Mouse (Mus musculus): ENCODE measurements around the gene Dlg3. TPM values are rescaled to one million over a fixed set of nuclear protein-coding genes. Genes with fewer than 3 reads are reported as not detected.
A peak's percentile ranks its signal among the peaks of the same experiment; 100 is the strongest.

Dlg3 gene
- polyA plus RNA-seq, 1 experiment from 2014 or later = 4.0 TPM

- H3K4me3 ChIP-seq (ENCODE audit: low read depth, low read length) = no peak overlapping the region
- no peak overlapping the region for H3K27ac ChIP-seq (ENCODE audit: low read depth, low read length)
- no peak for ATAC-seq (replicated peaks; ENCODE audit: insufficient number of reproducible peaks, low FRiP score, low TSS enrichment)
- H3K9ac ChIP-seq (ENCODE audit: low read depth, low read length) = no peak overlapping the region
- H3K36me3 ChIP-seq (ENCODE audit: control insufficient read depth, insufficient read depth, low read length) = no peaks in the 10 kb centered on the region
- H3K9me3 ChIP-seq (replicated peaks; ENCODE audit: control insufficient read depth, low read length) = no peaks in the 10 kb centered on the region
- 0 out of 2 replicates have a peak, but pooled peaks cover 10% of the 10 kb centered on the region for H3K27me3 ChIP-seq (ENCODE audit: control insufficient read depth, insufficient read depth, low read length)
- no peaks in the 10 kb centered on the region for H3K4me1 ChIP-seq (ENCODE audit: control insufficient read depth, insufficient read depth, low read length)
- 8% methylated on average over 10 of the region's 10 CpGs for WGBS (ENCODE audit: insufficient replicate concordance)
- no peak overlapping the region for H3K4me2 ChIP-seq
Measured at GRCm38 (mm10) chrX:100741940-100742339, 25.6 kb upstream of the Dlg3 start.

- no peak overlapping the region for H3K27ac ChIP-seq (ENCODE audit: low read depth, low read length)
- ATAC-seq (replicated peaks; ENCODE audit: insufficient number of reproducible peaks, low FRiP score, low TSS enrichment) = no peak
- H3K4me1 ChIP-seq (ENCODE audit: control insufficient read depth, insufficient read depth, low read length) = no peaks in the 10 kb centered on the region
- WGBS (ENCODE audit: insufficient replicate concordance) = 73% methylated on average over 6 of the region's 6 CpGs
- H3K36me3 ChIP-seq (ENCODE audit: control insufficient read depth, insufficient read depth, low read length) = no peaks in the 10 kb centered on the region
- H3K9ac ChIP-seq (ENCODE audit: low read depth, low read length) = no peak overlapping the region
- no peak overlapping the region for H3K4me2 ChIP-seq
- peaks cover 25% of the 10 kb centered on the region for H3K27me3 ChIP-seq (ENCODE audit: control insufficient read depth, insufficient read depth, low read length)
- H3K9me3 ChIP-seq (replicated peaks; ENCODE audit: control insufficient read depth, low read length) = no peaks in the 10 kb centered on the region
- H3K4me3 ChIP-seq (ENCODE audit: low read depth, low read length) = no peak overlapping the region
Measured at GRCm38 (mm10) chrX:100765855-100766254, 1.7 kb upstream of the Dlg3 start.

- ATAC-seq (replicated peaks; ENCODE audit: insufficient number of reproducible peaks, low FRiP score, low TSS enrichment) = no peak
- Histone ChIP-seq H3K9me3 (replicated peaks; ENCODE audit: control insufficient read depth, low read length) (no peaks in the 10 kb centered on the region), H3K4me1 (ENCODE audit: control insufficient read depth, insufficient read depth, low read length) (no peaks in the 10 kb centered on the region), H3K36me3 (ENCODE audit: control insufficient read depth, insufficient read depth, low read length) (no peaks in the 10 kb centered on the region), H3K4me3 (ENCODE audit: low read depth, low read length) (peak overlapping the region; percentile 40), H3K4me2 (peak overlapping the region; percentile 66), H3K27me3 (ENCODE audit: control insufficient read depth, insufficient read depth, low read length) (peaks cover 25% of the 10 kb centered on the region), H3K9ac (ENCODE audit: low read depth, low read length) (no peak overlapping the region), H3K27ac (ENCODE audit: low read depth, low read length) (no peak overlapping the region)
- WGBS (ENCODE audit: insufficient replicate concordance) = 31% methylated on average over 28 of the region's 36 CpGs
Measured at GRCm38 (mm10) chrX:100767885-100768626, 534 bp downstream of the Dlg3 start.

- H3K9ac ChIP-seq (ENCODE audit: low read depth, low read length) = no peak overlapping the region
- no peaks in the 10 kb centered on the region for H3K9me3 ChIP-seq (replicated peaks; ENCODE audit: control insufficient read depth, low read length)
- 77% methylated on average over 5 of the region's 5 CpGs for WGBS (ENCODE audit: insufficient replicate concordance)
- no peak overlapping the region for H3K4me3 ChIP-seq (ENCODE audit: low read depth, low read length)
- ATAC-seq (replicated peaks; ENCODE audit: insufficient number of reproducible peaks, low FRiP score, low TSS enrichment) = no peak
- no peaks in the 10 kb centered on the region for H3K4me1 ChIP-seq (ENCODE audit: control insufficient read depth, insufficient read depth, low read length)
- no peak overlapping the region for H3K27ac ChIP-seq (ENCODE audit: low read depth, low read length)
- peaks cover 25% of the 10 kb centered on the region for H3K27me3 ChIP-seq (ENCODE audit: control insufficient read depth, insufficient read depth, low read length)
- no peak overlapping the region for H3K4me2 ChIP-seq
- no peaks in the 10 kb centered on the region for H3K36me3 ChIP-seq (ENCODE audit: control insufficient read depth, insufficient read depth, low read length)
Measured at GRCm38 (mm10) chrX:100769281-100769680, 1.8 kb downstream of the Dlg3 start.

- H3K9ac ChIP-seq (ENCODE audit: low read depth, low read length) = peak overlapping the region; percentile 72
- H3K4me1 ChIP-seq (ENCODE audit: control insufficient read depth, insufficient read depth, low read length) = no peaks in the 10 kb centered on the region
- WGBS (ENCODE audit: insufficient replicate concordance) = 6% methylated on average over 23 of the region's 23 CpGs
- no peak overlapping the region for H3K27ac ChIP-seq (ENCODE audit: low read depth, low read length)
- peak overlapping the region; percentile 70 for H3K4me2 ChIP-seq
- 0 out of 2 replicates have a peak, but pooled peaks have one; percentile 22 for ATAC-seq (replicated peaks; ENCODE audit: insufficient number of reproducible peaks, low FRiP score, low TSS enrichment)
- H3K36me3 ChIP-seq (ENCODE audit: control insufficient read depth, insufficient read depth, low read length) = no peaks in the 10 kb centered on the region
- H3K4me3 ChIP-seq (ENCODE audit: low read depth, low read length) = peak overlapping the region; percentile 48
- H3K9me3 ChIP-seq (replicated peaks; ENCODE audit: control insufficient read depth, low read length) = no peaks in the 10 kb centered on the region
- H3K27me3 ChIP-seq (ENCODE audit: control insufficient read depth, insufficient read depth, low read length) = peaks cover 5% of the 10 kb centered on the region; the same call in 1 of the 2 replicates
Measured at GRCm38 (mm10) chrX:100774341-100774811, 6.9 kb downstream of the Dlg3 start.

GRCm38 (mm10) chrX:100775405-100775804 is 7.9 kb downstream of the Dlg3 start:
- Histone ChIP-seq H3K4me1 (ENCODE audit: control insufficient read depth, insufficient read depth, low read length) (no peaks in the 10 kb centered on the region), H3K4me3 (ENCODE audit: low read depth, low read length) (no peak overlapping the region), H3K36me3 (ENCODE audit: control insufficient read depth, insufficient read depth, low read length) (no peaks in the 10 kb centered on the region), H3K27me3 (ENCODE audit: control insufficient read depth, insufficient read depth, low read length) (no peaks in the 10 kb centered on the region), H3K9ac (ENCODE audit: low read depth, low read length) (no peak overlapping the region), H3K9me3 (replicated peaks; ENCODE audit: control insufficient read depth, low read length) (no peaks in the 10 kb centered on the region), H3K4me2 (no peak overlapping the region), H3K27ac (ENCODE audit: low read depth, low read length) (no peak overlapping the region)
- no peak for ATAC-seq (replicated peaks; ENCODE audit: insufficient number of reproducible peaks, low FRiP score, low TSS enrichment)
- 82% methylated on average over 3 of the region's 3 CpGs for WGBS (ENCODE audit: insufficient replicate concordance)

- Histone ChIP-seq H3K27me3 (ENCODE audit: control insufficient read depth, insufficient read depth, low read length) (no peaks in the 10 kb centered on the region), H3K27ac (ENCODE audit: low read depth, low read length) (0 out of 2 replicates have a peak overlapping the region, but pooled peaks have one; percentile 35), H3K4me1 (ENCODE audit: control insufficient read depth, insufficient read depth, low read length) (no peaks in the 10 kb centered on the region), H3K9me3 (replicated peaks; ENCODE audit: control insufficient read depth, low read length) (no peaks in the 10 kb centered on the region), H3K4me3 (ENCODE audit: low read depth, low read length) (peak overlapping the region; percentile 59), H3K9ac (ENCODE audit: low read depth, low read length) (no peak overlapping the region), H3K4me2 (peak overlapping the region; percentile 76), H3K36me3 (ENCODE audit: control insufficient read depth, insufficient read depth, low read length) (no peaks in the 10 kb centered on the region)
- WGBS (ENCODE audit: insufficient replicate concordance) = 16% methylated on average over 9 of the region's 9 CpGs
- no peak for ATAC-seq (replicated peaks; ENCODE audit: insufficient number of reproducible peaks, low FRiP score, low TSS enrichment)
Measured at GRCm38 (mm10) chrX:100776494-100776893, 9.0 kb downstream of the Dlg3 start.

GRCm38 (mm10) chrX:100776985-100777654 is 9.6 kb downstream of the Dlg3 start:
- Histone ChIP-seq H3K4me2 (peak overlapping the region; percentile 76), H3K4me3 (ENCODE audit: low read depth, low read length) (peak overlapping the region; percentile 59), H3K27ac (ENCODE audit: low read depth, low read length) (peak overlapping the region; percentile 81), H3K9me3 (replicated peaks; ENCODE audit: control insufficient read depth, low read length) (no peaks in the 10 kb centered on the region), H3K9ac (ENCODE audit: low read depth, low read length) (peak overlapping the region; percentile 84), H3K27me3 (ENCODE audit: control insufficient read depth, insufficient read depth, low read length) (no peaks in the 10 kb centered on the region), H3K36me3 (ENCODE audit: control insufficient read depth, insufficient read depth, low read length) (no peaks in the 10 kb centered on the region), H3K4me1 (ENCODE audit: control insufficient read depth, insufficient read depth, low read length) (no peaks in the 10 kb centered on the region)
- 15% methylated on average over 30 of the region's 49 CpGs for WGBS (ENCODE audit: insufficient replicate concordance)
- ATAC-seq (replicated peaks; ENCODE audit: insufficient number of reproducible peaks, low FRiP score, low TSS enrichment) = peak; percentile 90
